Mouse (Mus musculus): ENCODE measurements around the gene Nat8f2. TPM values are rescaled to one million over a fixed set of nuclear protein-coding genes. Genes with fewer than 3 reads are reported as not detected.
"Not testable (repeated sequence)": the region's sequence is repeated elsewhere in the genome, so short reads cannot be mapped to it uniquely, and the experiment has no call there.

Nat8f2 gene
- polyA plus RNA-seq, 1 experiment: 0.04 TPM

GRCm38 (mm10) chr6:85884311-85884710, 15.4 kb upstream of the Nat8f2 start:
- Histone ChIP-seq H3K36me3 (ENCODE audit: control insufficient read depth, insufficient read depth, low read length) (no peaks in the 10 kb centered on the region), H3K4me1 (replicated peaks; ENCODE audit: control insufficient read depth, insufficient read depth, low read length) (no peaks in the 10 kb centered on the region), H3K27ac (ENCODE audit: control insufficient read depth, insufficient read depth, low read length) (no peak overlapping the region), H3K4me3 (ENCODE audit: control insufficient read depth, insufficient read depth, low read length) (no peak overlapping the region), H3K27me3 (ENCODE audit: control insufficient read depth, insufficient read depth, low read length) (no peaks in the 10 kb centered on the region)
- WGBS: 98% methylated on average over 1 of the region's 1 CpGs
- no peak for TF ChIP-seq CTCF (IDR thresholded peaks at IDR 0.05; ENCODE audit: borderline replicate concordance, control insufficient read depth, extremely low read depth, insufficient read depth, low read length, poor library complexity)
- TF ChIP-seq POLR2A (IDR thresholded peaks at IDR 0.05; ENCODE audit: control insufficient read depth, extremely low read depth, insufficient read depth, low read length, poor library complexity): no peak
- no peak for DNase-seq

DNA sequence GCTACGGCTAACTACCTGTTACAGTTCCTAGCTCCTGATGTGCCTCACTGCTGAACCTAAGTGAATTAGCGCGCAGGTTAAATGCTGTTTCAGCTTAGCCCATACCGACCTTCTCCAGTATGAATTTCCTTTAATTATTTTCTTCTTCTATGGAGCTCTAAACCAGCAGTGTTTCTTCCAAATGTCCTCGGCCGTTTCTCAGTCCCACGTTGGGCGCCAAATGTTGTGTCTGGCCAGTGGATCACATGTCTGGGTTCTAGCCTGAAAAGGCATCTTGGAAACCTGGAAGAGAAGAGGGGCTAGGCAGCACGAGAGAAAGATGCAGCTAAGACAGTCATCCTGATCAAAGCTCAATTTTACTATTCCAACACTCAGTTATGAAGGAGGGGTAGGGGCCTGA, 14.3 kb upstream of the Nat8f2 start:
- not testable (repeated sequence) for DNase-seq; H3K36me3 ChIP-seq (ENCODE audit: control insufficient read depth, insufficient read depth, low read length); H3K27me3 ChIP-seq (ENCODE audit: control insufficient read depth, insufficient read depth, low read length); H3K4me3 ChIP-seq (ENCODE audit: control insufficient read depth, insufficient read depth, low read length); H3K4me1 ChIP-seq (replicated peaks; ENCODE audit: control insufficient read depth, insufficient read depth, low read length); H3K27ac ChIP-seq (ENCODE audit: control insufficient read depth, insufficient read depth, low read length)
- 96% methylated on average over 9 of the region's 9 CpGs for WGBS

DNA sequence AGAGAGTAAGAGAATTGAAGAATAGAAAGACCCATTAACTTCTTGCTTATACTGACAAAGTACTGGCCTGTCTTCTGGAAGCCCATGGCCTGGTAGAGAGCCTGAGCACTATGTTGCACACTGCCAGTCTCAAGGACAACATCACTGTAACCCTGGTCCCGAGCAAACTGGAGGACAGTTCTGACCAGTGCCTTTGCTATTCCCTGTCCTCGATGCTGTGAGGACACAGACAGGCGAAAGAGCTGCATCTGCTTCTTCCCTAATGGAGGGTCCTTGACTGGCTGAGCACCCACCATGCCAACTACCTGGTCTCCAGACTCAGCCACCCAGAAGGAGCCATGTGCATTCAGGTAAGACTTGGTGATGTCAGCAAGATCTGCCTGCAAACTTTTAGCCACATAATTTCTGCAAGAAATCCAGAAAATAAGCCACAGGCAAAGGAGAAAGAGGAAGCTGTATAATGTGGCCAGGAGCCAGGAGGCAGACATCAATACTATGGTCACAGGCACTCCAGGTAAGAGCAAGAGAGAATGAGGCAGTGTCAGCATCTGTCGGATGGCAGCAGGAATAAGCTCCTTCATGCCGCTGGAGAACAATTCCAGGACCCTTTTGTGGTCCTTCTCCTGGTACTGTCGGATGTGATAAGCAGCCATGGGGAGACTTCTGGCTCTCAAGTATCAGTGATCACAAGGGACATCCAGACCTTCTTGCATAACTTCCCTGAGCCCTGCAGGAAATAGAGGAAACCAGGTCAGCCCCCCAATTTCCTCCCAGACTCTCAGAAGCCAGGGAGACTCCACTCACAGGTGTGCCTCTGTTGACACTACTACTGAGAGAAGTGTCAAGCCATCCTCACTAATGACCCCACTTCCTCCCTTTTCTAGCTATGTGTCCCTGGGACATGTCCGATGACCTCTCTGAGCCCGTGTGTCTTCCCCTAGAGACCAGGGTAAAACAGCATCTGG, 950 bp downstream of the Nat8f2 start:
- Histone ChIP-seq H3K36me3 (ENCODE audit: control insufficient read depth, insufficient read depth, low read length) (no peaks in the 10 kb centered on the region), H3K4me3 (ENCODE audit: control insufficient read depth, insufficient read depth, low read length) (no peak overlapping the region), H3K4me1 (replicated peaks; ENCODE audit: control insufficient read depth, insufficient read depth, low read length) (no peaks in the 10 kb centered on the region), H3K27ac (ENCODE audit: control insufficient read depth, insufficient read depth, low read length) (no peak overlapping the region), H3K27me3 (ENCODE audit: control insufficient read depth, insufficient read depth, low read length) (no peaks in the 10 kb centered on the region)
- WGBS: 35% methylated on average over 8 of the region's 8 CpGs
- TF ChIP-seq POLR2A (IDR thresholded peaks at IDR 0.05; ENCODE audit: control insufficient read depth, extremely low read depth, insufficient read depth, low read length, poor library complexity): no peak
- TF ChIP-seq CTCF (IDR thresholded peaks at IDR 0.05; ENCODE audit: borderline replicate concordance, control insufficient read depth, extremely low read depth, insufficient read depth, low read length, poor library complexity): no peak
- no peak for DNase-seq

DNA sequence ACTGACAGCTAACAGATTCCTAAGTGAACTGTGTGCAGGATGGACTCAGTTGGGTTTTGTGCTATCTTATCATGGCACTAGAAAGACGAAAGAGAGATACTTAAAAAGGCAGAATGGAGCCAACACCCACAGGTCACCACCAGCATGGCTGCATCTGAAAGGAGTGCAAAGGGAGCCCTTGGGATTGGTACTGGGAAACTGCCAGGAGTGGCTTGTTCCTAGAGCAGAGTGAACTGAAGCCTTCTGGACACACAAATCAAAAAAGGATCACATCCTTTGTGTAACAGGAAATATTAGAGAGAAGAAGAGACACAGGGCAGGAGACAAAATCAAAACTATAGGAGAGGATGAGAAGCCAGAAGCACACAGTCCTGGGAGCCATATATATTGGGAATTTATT, 2.0 kb downstream of the Nat8f2 start:
- WGBS: 89% methylated on average over 1 of the region's 1 CpGs
- DNase-seq; H3K36me3 ChIP-seq (ENCODE audit: control insufficient read depth, insufficient read depth, low read length); H3K27ac ChIP-seq (ENCODE audit: control insufficient read depth, insufficient read depth, low read length); H3K4me1 ChIP-seq (replicated peaks; ENCODE audit: control insufficient read depth, insufficient read depth, low read length); H3K4me3 ChIP-seq (ENCODE audit: control insufficient read depth, insufficient read depth, low read length); H3K27me3 ChIP-seq (ENCODE audit: control insufficient read depth, insufficient read depth, low read length): not testable (repeated sequence)

DNA sequence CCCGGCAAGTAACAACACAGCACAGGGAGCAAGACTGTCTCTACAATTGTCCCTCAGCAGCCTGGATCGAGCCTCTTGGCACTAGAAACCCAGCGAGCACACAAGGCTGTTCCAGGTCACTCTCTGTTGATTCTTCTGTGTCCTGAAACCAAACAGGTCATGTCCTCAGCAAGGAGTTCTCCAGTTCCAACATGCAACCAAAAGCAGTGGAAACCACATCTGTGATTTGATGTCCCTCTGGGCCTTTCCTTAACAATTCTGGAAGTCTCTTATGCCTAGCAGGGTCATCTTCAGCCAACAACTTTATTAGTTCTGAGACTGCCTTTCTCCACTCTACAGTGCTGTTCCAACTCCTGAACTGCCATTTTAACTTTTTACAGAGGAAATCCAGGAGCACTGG, 2.8 kb downstream of the Nat8f2 start:
- not testable (repeated sequence) for H3K4me3 ChIP-seq (ENCODE audit: control insufficient read depth, insufficient read depth, low read length); DNase-seq; H3K4me1 ChIP-seq (replicated peaks; ENCODE audit: control insufficient read depth, insufficient read depth, low read length); H3K27ac ChIP-seq (ENCODE audit: control insufficient read depth, insufficient read depth, low read length); H3K36me3 ChIP-seq (ENCODE audit: control insufficient read depth, insufficient read depth, low read length); H3K27me3 ChIP-seq (ENCODE audit: control insufficient read depth, insufficient read depth, low read length)
- 88% methylated on average over 3 of the region's 3 CpGs for WGBS

- H3K27me3 ChIP-seq (ENCODE audit: control insufficient read depth, insufficient read depth, low read length); DNase-seq; H3K4me1 ChIP-seq (replicated peaks; ENCODE audit: control insufficient read depth, insufficient read depth, low read length); H3K4me3 ChIP-seq (ENCODE audit: control insufficient read depth, insufficient read depth, low read length); H3K27ac ChIP-seq (ENCODE audit: control insufficient read depth, insufficient read depth, low read length); H3K36me3 ChIP-seq (ENCODE audit: control insufficient read depth, insufficient read depth, low read length): not testable (repeated sequence)
- 76% methylated on average over 6 of the region's 7 CpGs for WGBS
These were observed 3.9 kb downstream of the Nat8f2 start for GRCm38 (mm10) chr6:85864900-85865639.

DNA sequence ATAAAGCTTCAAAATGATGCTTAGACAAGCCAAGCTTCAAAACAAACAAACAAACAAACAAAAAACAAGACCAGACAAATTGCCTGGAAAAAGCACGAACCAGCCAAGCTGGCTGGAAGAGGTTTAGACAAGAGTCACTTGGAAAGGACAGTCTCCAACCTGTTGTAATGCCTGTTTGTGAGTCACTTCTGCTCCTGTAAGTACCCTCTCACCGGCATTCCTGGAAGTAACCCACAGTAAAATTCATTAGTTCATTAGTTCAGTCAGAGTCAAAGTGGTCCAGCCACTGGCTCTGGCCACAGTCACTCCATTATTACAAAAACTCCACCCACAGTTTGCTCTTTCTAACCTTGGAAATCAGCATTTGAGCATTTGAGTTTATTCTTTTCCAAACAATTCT, 5.1 kb downstream of the Nat8f2 start:
- TF ChIP-seq CTCF (IDR thresholded peaks at IDR 0.05; ENCODE audit: borderline replicate concordance, control insufficient read depth, extremely low read depth, insufficient read depth, low read length, poor library complexity) (no peak), POLR2A (IDR thresholded peaks at IDR 0.05; ENCODE audit: control insufficient read depth, extremely low read depth, insufficient read depth, low read length, poor library complexity) (no peak)
- Histone ChIP-seq H3K4me1 (replicated peaks; ENCODE audit: control insufficient read depth, insufficient read depth, low read length) (no peaks in the 10 kb centered on the region), H3K27ac (ENCODE audit: control insufficient read depth, insufficient read depth, low read length) (no peak overlapping the region), H3K36me3 (ENCODE audit: control insufficient read depth, insufficient read depth, low read length) (no peaks in the 10 kb centered on the region), H3K27me3 (ENCODE audit: control insufficient read depth, insufficient read depth, low read length) (no peaks in the 10 kb centered on the region), H3K4me3 (ENCODE audit: control insufficient read depth, insufficient read depth, low read length) (no peak overlapping the region)
- 95% methylated on average over 2 of the region's 2 CpGs for WGBS
- DNase-seq: no peak
